Mouse (Mus musculus) spleen, adult 2 months (tissue): ENCODE measurements around the gene Asic1. TPM values are rescaled to one million over a fixed set of nuclear protein-coding genes. Genes with fewer than 3 reads are reported as not detected.

Experiments
- DNase-seq, 2 experiments: peaks; one replicate each; pipeline versions ENCODE4 v3.0.0 to v3.0.0-alpha.2; 2012 to 2021; ENCODE audit warnings: low spot score in 2 of 2, low read depth in 1 of 2
- H3K27ac ChIP-seq: fragments of 200-500 bp; 2 replicates; pipeline ENCODE4 v1.5.1; 2012; ENCODE audit warnings: low read length, inconsistent platforms; ENCODE audit not compliant: insufficient read depth
- H3K27me3 ChIP-seq: fragments of 200-500 bp; 2 replicates; pipeline ENCODE4 v1.6.1; 2012; ENCODE audit warnings: mild to moderate bottlenecking, moderate library complexity, low read length, inconsistent platforms; ENCODE audit not compliant: control insufficient read depth, insufficient read depth
- H3K36me3 ChIP-seq: fragments of 200-500 bp; 2 replicates; pipeline ENCODE4 v1.6.1; 2012; ENCODE audit warnings: mild to moderate bottlenecking, low read length, inconsistent platforms; ENCODE audit not compliant: control insufficient read depth, insufficient read depth
- H3K4me1 ChIP-seq: fragments of 200-500 bp; 2 replicates; pipeline ENCODE4 v1.6.1; 2011; ENCODE audit warnings: inconsistent platforms; ENCODE audit not compliant: control insufficient read depth, insufficient read depth, insufficient read length
- H3K4me3 ChIP-seq: fragments of 200-500 bp; 2 replicates; pipeline ENCODE4 v1.5.1; 2011; ENCODE audit warnings: mild to moderate bottlenecking, inconsistent platforms; ENCODE audit not compliant: insufficient read depth, insufficient read length; ENCODE audit errors: extremely low read depth
- CTCF ChIP-seq: fragments of 200-500 bp; IDR thresholded peaks from 2 replicates; pipeline ENCODE4 v1.5.1; 2011; ENCODE audit warnings: mild to moderate bottlenecking, inconsistent platforms; ENCODE audit not compliant: insufficient read depth, insufficient read length, insufficient replicate concordance; ENCODE audit errors: extremely low read depth
- POLR2A ChIP-seq: fragments of 200-500 bp; IDR thresholded peaks from 2 replicates; pipeline ENCODE4 v1.6.1; 2011; ENCODE audit warnings: low read depth, low read length, inconsistent platforms
- WGBS: fragments of 180-500 bp; shearing (Covaris S2); methylation state at CpG from one replicate; pipeline ENCODE4 v1.1.7; 2018; 5-methylcytosine and 5-hydroxymethylcytosine counted together
- polyA plus RNA-seq: library from polyadenylated mRNA; depleted of rRNA; stranded (reverse); fragments of >200 nt; gene quantifications from 2 replicates; pipeline ENCODE4 v1.2.3, GENCODE M21; 2012

Asic1 gene
- polyA plus RNA-seq, 1 experiment = 2.0 TPM

DNA sequence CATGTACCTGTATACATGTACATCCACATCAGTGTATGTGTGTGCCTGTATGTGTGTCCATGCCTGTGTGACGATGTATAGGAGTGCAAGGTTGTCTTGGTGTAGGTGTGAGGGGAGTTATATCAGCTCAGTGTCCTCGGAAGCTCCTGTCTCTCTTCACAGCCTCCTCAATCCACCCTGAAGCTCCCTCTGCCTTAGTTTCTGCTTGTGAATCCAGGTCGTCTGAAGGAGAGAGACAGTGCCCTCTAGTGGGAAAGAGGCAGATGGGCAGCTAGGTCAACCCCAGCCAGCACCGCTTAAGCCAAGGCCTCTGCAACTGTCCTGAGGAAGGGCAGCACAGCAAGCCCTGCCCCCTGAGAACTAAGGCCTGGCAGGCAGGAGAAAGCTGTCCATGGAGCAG, 18.5 kb downstream of the Asic1 start:
- no peaks in the 10 kb centered on the region for H3K4me1 ChIP-seq
- TF ChIP-seq POLR2A (no peak), CTCF (peak; percentile 68; the same call in 1 of the 2 replicates)
- H3K27ac ChIP-seq = no peak overlapping the region
- no peak overlapping the region for H3K4me3 ChIP-seq
- DNase-seq = no peak
- no peaks in the 10 kb centered on the region for H3K36me3 ChIP-seq
- 10% methylated on average over 4 of the region's 4 CpGs for WGBS
- no peaks in the 10 kb centered on the region for H3K27me3 ChIP-seq

DNA sequence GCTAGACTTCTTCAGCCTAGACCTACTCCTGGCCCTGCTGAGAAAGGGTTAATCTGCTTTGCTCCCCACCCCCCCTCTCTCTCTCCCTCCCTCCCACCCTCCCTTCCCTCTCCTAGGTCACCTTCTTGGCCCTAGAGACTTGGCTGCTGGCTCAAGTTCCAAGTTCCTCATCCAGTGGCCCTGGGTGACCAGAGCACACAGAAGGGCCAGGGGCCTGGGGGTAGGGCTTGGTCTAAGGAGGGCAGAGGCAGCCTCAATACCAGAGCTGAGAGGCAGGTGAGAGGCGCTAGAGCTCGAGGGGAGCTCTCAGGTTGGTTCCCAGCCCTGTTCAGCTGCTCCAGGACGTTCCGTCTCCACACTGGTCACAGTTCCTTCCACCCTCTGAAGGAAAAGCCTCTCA, 20.8 kb downstream of the Asic1 start:
- H3K4me1 ChIP-seq = no peaks in the 10 kb centered on the region
- H3K27ac ChIP-seq = no peak overlapping the region
- 32% methylated on average over 4 of the region's 4 CpGs for WGBS
- H3K36me3 ChIP-seq = no peaks in the 10 kb centered on the region
- no peak for DNase-seq
- H3K4me3 ChIP-seq = no peak overlapping the region
- no peaks in the 10 kb centered on the region for H3K27me3 ChIP-seq
- TF ChIP-seq POLR2A (no peak), CTCF (no peak)

DNA sequence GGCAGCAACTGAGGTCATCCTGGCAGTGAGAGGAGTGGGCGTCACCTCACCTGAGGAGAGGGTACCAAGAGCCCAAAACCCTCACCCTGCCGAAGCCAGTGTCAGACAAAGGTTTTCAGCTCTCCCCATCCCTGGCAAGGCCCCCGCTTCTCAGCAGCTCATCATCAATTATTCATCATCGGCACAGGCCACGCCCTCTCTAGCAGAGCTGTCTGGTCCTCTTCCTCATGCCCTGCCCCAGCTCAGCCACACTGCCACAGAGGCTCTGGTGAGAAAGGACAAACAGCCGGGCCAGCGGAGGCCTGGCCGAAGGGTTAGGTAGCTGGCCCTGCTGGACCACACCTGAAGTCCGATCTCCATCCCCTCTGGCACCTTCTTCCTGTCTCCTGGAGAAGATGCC, 21.8 kb downstream of the Asic1 start:
- no peak for TF ChIP-seq POLR2A
- no peak for TF ChIP-seq CTCF
- no peak for DNase-seq
- H3K4me3 ChIP-seq = no peak overlapping the region
- no peaks in the 10 kb centered on the region for H3K27me3 ChIP-seq
- no peak overlapping the region for H3K27ac ChIP-seq
- 65% methylated on average over 9 of the region's 9 CpGs for WGBS
- H3K36me3 ChIP-seq = no peaks in the 10 kb centered on the region
- H3K4me1 ChIP-seq = no peaks in the 10 kb centered on the region

DNA sequence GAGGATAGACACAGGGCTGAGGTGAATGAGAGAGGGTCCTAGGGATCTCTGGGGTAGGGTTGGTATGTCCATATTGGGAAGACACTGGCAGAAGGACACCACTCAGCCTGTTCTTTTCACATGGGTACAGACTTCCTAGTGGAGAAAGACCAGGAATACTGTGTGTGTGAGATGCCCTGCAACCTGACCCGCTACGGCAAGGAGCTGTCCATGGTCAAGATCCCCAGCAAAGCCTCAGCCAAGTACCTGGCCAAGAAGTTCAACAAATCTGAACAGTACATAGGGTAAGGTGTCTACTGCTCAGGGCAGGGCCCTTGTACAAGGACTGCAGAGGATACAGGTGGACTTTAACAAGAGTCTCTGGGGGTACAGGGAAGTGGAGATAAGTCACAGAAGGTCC, 27.1 kb downstream of the Asic1 start:
- H3K36me3 ChIP-seq = no peaks in the 10 kb centered on the region
- H3K27ac ChIP-seq = no peak overlapping the region
- H3K4me1 ChIP-seq = peaks cover 4% of the 10 kb centered on the region; the same call in 1 of the 2 replicates
- H3K27me3 ChIP-seq = no peaks in the 10 kb centered on the region
- 35% methylated on average over 2 of the region's 2 CpGs for WGBS
- no peak for TF ChIP-seq CTCF
- no peak for TF ChIP-seq POLR2A
- H3K4me3 ChIP-seq = no peak overlapping the region
- no peak for DNase-seq

DNA sequence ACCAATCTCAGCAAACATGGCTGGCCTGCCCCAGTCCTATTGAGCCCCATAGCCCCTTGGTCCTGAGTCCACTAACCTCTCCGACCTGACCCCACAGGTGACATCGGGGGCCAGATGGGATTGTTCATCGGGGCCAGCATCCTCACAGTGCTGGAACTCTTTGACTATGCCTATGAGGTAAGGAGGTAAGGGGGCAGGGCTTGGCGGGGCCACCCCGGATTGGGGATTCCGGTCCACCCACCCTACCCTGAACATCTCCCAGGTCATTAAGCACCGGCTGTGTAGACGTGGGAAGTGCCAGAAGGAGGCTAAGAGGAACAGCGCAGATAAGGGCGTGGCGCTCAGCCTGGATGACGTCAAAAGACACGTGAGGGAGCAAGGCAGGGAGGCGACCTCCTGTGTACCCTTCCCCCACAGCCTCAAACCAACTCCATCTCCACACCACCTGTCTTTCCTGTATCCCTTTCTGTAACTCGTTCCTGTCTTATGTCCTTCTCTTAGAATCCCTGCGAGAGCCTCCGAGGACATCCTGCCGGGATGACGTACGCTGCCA, 28.4 kb downstream of the Asic1 start:
- Histone ChIP-seq H3K27ac (no peak overlapping the region), H3K4me3 (no peak overlapping the region), H3K4me1 (peaks cover 4% of the 10 kb centered on the region; the same call in 1 of the 2 replicates), H3K27me3 (no peaks in the 10 kb centered on the region), H3K36me3 (no peaks in the 10 kb centered on the region)
- TF ChIP-seq POLR2A (no peak), CTCF (no peak)
- WGBS = 50% methylated on average over 20 of the region's 20 CpGs
- DNase-seq = no peak

DNA sequence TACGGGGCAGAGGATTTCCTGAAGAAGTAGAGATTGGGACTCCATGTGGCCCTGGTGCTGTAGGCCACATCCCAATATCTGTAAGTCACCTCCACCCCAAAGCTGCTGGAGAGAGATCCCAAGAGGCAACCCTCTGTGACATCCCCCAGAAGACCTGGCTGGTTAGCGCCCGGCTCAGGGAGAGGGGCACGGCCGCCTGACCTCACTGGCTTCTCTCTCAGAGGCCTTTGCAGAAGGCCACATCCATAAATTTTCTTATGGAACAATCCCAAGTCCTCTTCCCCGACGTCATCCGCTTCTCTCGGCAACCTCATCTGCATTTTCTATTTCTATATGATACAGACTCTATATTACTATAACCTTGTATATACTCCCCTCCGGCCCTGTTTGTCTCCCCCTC, 29.5 kb downstream of the Asic1 start:
- Histone ChIP-seq H3K4me1 (peaks cover 4% of the 10 kb centered on the region; the same call in 1 of the 2 replicates), H3K27me3 (no peaks in the 10 kb centered on the region), H3K36me3 (no peaks in the 10 kb centered on the region; the same call in 1 of the 2 replicates), H3K27ac (no peak overlapping the region), H3K4me3 (no peak overlapping the region)
- TF ChIP-seq POLR2A = no peak
- no peak for TF ChIP-seq CTCF
- WGBS = 96% methylated on average over 10 of the region's 10 CpGs
- DNase-seq = no peak
